Comparison of ENCODE assay signal across 22 mouse cellular contexts in genomic region chr6:8416802-8417569, GRCm38 (mm10).
DNase-seq lines count a peak whose midpoint lies in the region; ATAC-seq and TF ChIP-seq lines count a peak whose summit lies in the region.
"Had no signal": no experiment of that assay in that cellular context is flagged by ENCODE, and none has a peak within 500 bp of the region (broad histone marks: within the 10 kb centered on the region; RNA-seq: fewer than 3 reads in every experiment).

No protein-coding gene starts in this region.

- H3K4me1 ChIP-seq in heart, embryonic 10.5 days, result peaks cover 19% of the 10 kb centered on the region
- H3K4me1 ChIP-seq in liver, postnatal 0 days (ENCODE audit: insufficient read depth), result peaks cover 4% of the 10 kb centered on the region; the same call in 1 of the 2 replicates
- H3K4me1 ChIP-seq in liver, embryonic 11.5 days (replicated peaks; ENCODE audit: control insufficient read depth, insufficient read depth, low read length), result no peaks in the 10 kb centered on the region
- H3K4me1 ChIP-seq in stomach, embryonic 15.5 days, result no peaks in the 10 kb centered on the region
- H3K4me1 ChIP-seq: intestine, embryonic 15.5 days; liver, embryonic 15.5 days had no signal

- H3K9ac ChIP-seq in liver, postnatal 0 days (replicated peaks), result no peak overlapping the region
- H3K9ac ChIP-seq in liver, embryonic 11.5 days (ENCODE audit: low read depth, low read length), result no peak overlapping the region
- H3K9ac ChIP-seq in stomach, embryonic 15.5 days, result no peak overlapping the region
- H3K9ac ChIP-seq: forebrain, postnatal 0 days; hindbrain, embryonic 13.5 days; intestine, embryonic 15.5 days; liver, embryonic 15.5 days; midbrain, embryonic 13.5 days had no signal

- peak; percentile 43 for DNase-seq in heart, adult 11 months
- DNase-seq in heart, embryonic 10.5 days (ENCODE audit: low spot score), result no peak
- no peak for DNase-seq in liver, postnatal 0 days
- DNase-seq in liver, embryonic 11.5 days (ENCODE audit: low spot score), result no peak
- DNase-seq in fibroblast of lung, adult 2 months (ENCODE audit: low read depth), result peak; percentile 23
- no peak for DNase-seq in yolk sac, embryonic 10.5 days (ENCODE audit: low spot score)
- DNase-seq in left cerebral cortex, adult 11 months (ENCODE audit: low spot score), result no peak
- DNase-seq: B cell, adult 2 months; cerebellum, adult 11 months; cerebellum, postnatal 36 days; forebrain, postnatal 0 days; gastrocnemius, postnatal 10 days; heart, postnatal 10 days; thymus, postnatal 25 days had no signal

- no peak for TF ChIP-seq EP300 in liver, postnatal 0 days (IDR thresholded peaks at IDR 0.05; ENCODE audit: low read depth)

- H3K27ac ChIP-seq in heart, embryonic 10.5 days, result no peak overlapping the region
- peak overlapping the region; percentile 31; the same call in 1 of the 2 replicates for H3K27ac ChIP-seq in liver, postnatal 0 days (ENCODE audit: low read depth)
- no peak overlapping the region for H3K27ac ChIP-seq in liver, embryonic 11.5 days (ENCODE audit: low read depth, low read length)
- H3K27ac ChIP-seq in stomach, embryonic 15.5 days, result 0 out of 2 replicates have a peak overlapping the region, but pooled peaks have one; percentile 44
- H3K27ac ChIP-seq: hindbrain, embryonic 13.5 days; intestine, embryonic 15.5 days; left cerebral cortex, adult 2 months; liver, embryonic 15.5 days; midbrain, embryonic 13.5 days had no signal

- WGBS in heart, embryonic 10.5 days, result 74% methylated on average over 8 of the region's 8 CpGs
- WGBS in liver, postnatal 0 days (ENCODE audit: insufficient replicate concordance), result 70% methylated on average over 8 of the region's 8 CpGs
- 76% methylated on average over 8 of the region's 8 CpGs for WGBS in liver, embryonic 11.5 days
- 38% methylated on average over 8 of the region's 8 CpGs for WGBS in stomach, embryonic 15.5 days

- H3K4me3 ChIP-seq in heart, embryonic 10.5 days, result no peak overlapping the region
- H3K4me3 ChIP-seq in liver, postnatal 0 days (ENCODE audit: low read depth, low read length), result no peak overlapping the region
- no peak overlapping the region for H3K4me3 ChIP-seq in liver, embryonic 11.5 days (ENCODE audit: low read depth, low read length)
- no peak overlapping the region for H3K4me3 ChIP-seq in stomach, embryonic 15.5 days (replicated peaks)
- H3K4me3 ChIP-seq: hindbrain, embryonic 13.5 days; intestine, embryonic 15.5 days; left cerebral cortex, adult 2 months; liver, embryonic 15.5 days; midbrain, embryonic 13.5 days; myocyte had no signal

- ATAC-seq in liver, postnatal 0 days, result peak; percentile 81
- no peak for ATAC-seq in liver, embryonic 11.5 days (replicated peaks; ENCODE audit: low FRiP score)
- peak; percentile 71 for ATAC-seq in stomach, embryonic 15.5 days (ENCODE audit: insufficient read depth, low FRiP score, low read depth)
- ATAC-seq: forebrain, postnatal 0 days; intestine, embryonic 15.5 days; midbrain, embryonic 13.5 days; Patski had no signal

- H3K27me3 ChIP-seq in heart, embryonic 10.5 days (ENCODE audit: insufficient read depth, poor library complexity, severe bottlenecking), result no peaks in the 10 kb centered on the region
- H3K27me3 ChIP-seq in liver, postnatal 0 days (ENCODE audit: insufficient read depth, low read length), result no peaks in the 10 kb centered on the region
- H3K27me3 ChIP-seq in liver, embryonic 11.5 days (replicated peaks; ENCODE audit: control insufficient read depth, insufficient read depth, low read length), result no peaks in the 10 kb centered on the region
- no peaks in the 10 kb centered on the region for H3K27me3 ChIP-seq in stomach, embryonic 15.5 days (replicated peaks)
- H3K27me3 ChIP-seq: hindbrain, embryonic 13.5 days; intestine, embryonic 15.5 days; liver, embryonic 15.5 days; midbrain, embryonic 13.5 days; Patski had no signal

- H3K36me3 ChIP-seq in heart, embryonic 10.5 days, result no peaks in the 10 kb centered on the region
- no peaks in the 10 kb centered on the region for H3K36me3 ChIP-seq in liver, postnatal 0 days (replicated peaks; ENCODE audit: insufficient read depth, low read length)
- no peaks in the 10 kb centered on the region for H3K36me3 ChIP-seq in liver, embryonic 11.5 days (ENCODE audit: control insufficient read depth, insufficient read depth, low read length)
- H3K36me3 ChIP-seq in stomach, embryonic 15.5 days, result no peaks in the 10 kb centered on the region
- H3K36me3 ChIP-seq: hindbrain, embryonic 13.5 days; intestine, embryonic 15.5 days; liver, embryonic 15.5 days; midbrain, embryonic 13.5 days had no signal

- no peaks in the 10 kb centered on the region for H3K9me3 ChIP-seq in heart, embryonic 10.5 days
- no peaks in the 10 kb centered on the region for H3K9me3 ChIP-seq in liver, postnatal 0 days (ENCODE audit: low read length)
- H3K9me3 ChIP-seq in liver, embryonic 11.5 days (ENCODE audit: control insufficient read depth, low read length), result no peaks in the 10 kb centered on the region
- H3K9me3 ChIP-seq in stomach, embryonic 15.5 days, result no peaks in the 10 kb centered on the region
- H3K9me3 ChIP-seq: hindbrain, embryonic 13.5 days; intestine, embryonic 15.5 days; liver, embryonic 15.5 days; midbrain, embryonic 13.5 days had no signal

- no peak for TF ChIP-seq CTCF in liver, postnatal 0 days (IDR thresholded peaks at IDR 0.05; ENCODE audit: low read depth)

- no peak overlapping the region for H3K4me2 ChIP-seq in liver, postnatal 0 days (ENCODE audit: low read depth, low read length)
- H3K4me2 ChIP-seq in liver, embryonic 11.5 days, result no peak overlapping the region
- no peak overlapping the region for H3K4me2 ChIP-seq in stomach, embryonic 15.5 days
- H3K4me2 ChIP-seq: hindbrain, embryonic 13.5 days; intestine, embryonic 15.5 days; liver, embryonic 15.5 days; midbrain, embryonic 13.5 days had no signal

Comparison
In these comparisons a context has a peak if more than half of its experiments do, and no peak if none do; other contexts are left out.
1. DNase-seq: peak in heart, adult 11 months (single experiment) and fibroblast of lung, adult 2 months (single experiment); none in heart, embryonic 10.5 days (single experiment), liver, postnatal 0 days (single experiment), liver, embryonic 11.5 days (single experiment), yolk sac, embryonic 10.5 days (single experiment) and left cerebral cortex, adult 11 months (single experiment).
2. H3K27ac ChIP-seq: peak in liver, postnatal 0 days (single experiment) and stomach, embryonic 15.5 days (single experiment); none in heart, embryonic 10.5 days (single experiment) and liver, embryonic 11.5 days (single experiment).